Mouse (Mus musculus) midbrain, embryonic 10.5 days (tissue): ENCODE results near the gene Fgf15. TPM values are rescaled to one million over a fixed set of nuclear protein-coding genes. Genes with fewer than 3 reads are reported as not detected.
"Not testable (repeated sequence)": the region's sequence is repeated elsewhere in the genome, so short reads cannot be mapped to it uniquely, and the experiment has no call there.

Experiments
- DNase-seq: peaks from one replicate; pipeline ENCODE4 v3.0.0-alpha.2; 2017; ENCODE audit warnings: low spot score
- H3K27ac ChIP-seq: fragments of 300-500 bp; sonication (generic); replicated peaks from 2 replicates; pipeline ENCODE4 v1.5.1; 2016; ENCODE audit warnings: mild to moderate bottlenecking
- H3K27me3 ChIP-seq: fragments of 300-500 bp; sonication (generic); 2 replicates; pipeline ENCODE4 v1.6.1; 2016; ENCODE audit warnings: low read depth, mild to moderate bottlenecking; ENCODE audit not compliant: poor library complexity, severe bottlenecking
- H3K36me3 ChIP-seq: fragments of 300-500 bp; sonication (generic); 2 replicates; pipeline ENCODE4 v1.6.1; 2016; ENCODE audit warnings: mild to moderate bottlenecking, moderate library complexity
- H3K4me1 ChIP-seq: fragments of 300-500 bp; sonication (generic); 2 replicates; pipeline ENCODE4 v1.6.1; 2016
- H3K4me3 ChIP-seq: fragments of 300-500 bp; sonication (generic); 2 replicates; pipeline ENCODE4 v1.5.1; 2016; ENCODE audit warnings: mild to moderate bottlenecking, moderate library complexity
- H3K9me3 ChIP-seq: fragments of 300-500 bp; sonication (generic); replicated peaks from 2 replicates; pipeline ENCODE4 v1.6.1; 2016; ENCODE audit warnings: mild to moderate bottlenecking
- WGBS: fragments of 180-500 bp; shearing (Covaris S2); methylation state at CpG from one replicate; pipeline ENCODE4 v1.1.7; 2016; 5-methylcytosine and 5-hydroxymethylcytosine counted together
- polyA plus RNA-seq: library from polyadenylated mRNA; unstranded; fragments of >200 nt; fragmentation: Nextera tagmentation; extraction: Ambion mirVana; gene quantifications from 2 replicates; pipeline ENCODE4 v1.2.1, GENCODE M21; 2016

The Fgf15 gene
- polyA plus RNA-seq, 1 experiment from 2014 or later = 96.3 TPM

GRCm38 (mm10) chr7:144864160-144864670 lies 32.1 kb upstream of the Fgf15 start:
- no peaks in the 10 kb centered on the region for H3K9me3 ChIP-seq
- H3K36me3 ChIP-seq = no peaks in the 10 kb centered on the region
- H3K27me3 ChIP-seq = peaks cover 86% of the 10 kb centered on the region
- no peak overlapping the region for H3K4me3 ChIP-seq
- 52% methylated on average over 3 of the region's 3 CpGs for WGBS
- no peak for DNase-seq
- H3K27ac ChIP-seq = no peak overlapping the region
- H3K4me1 ChIP-seq = peaks cover 25% of the 10 kb centered on the region

- H3K36me3 ChIP-seq = no peaks in the 10 kb centered on the region
- no peak overlapping the region for H3K27ac ChIP-seq
- no peak overlapping the region for H3K4me3 ChIP-seq
- H3K9me3 ChIP-seq = no peaks in the 10 kb centered on the region
- peaks cover 11% of the 10 kb centered on the region for H3K4me1 ChIP-seq
- DNase-seq = no peak
- peaks cover 67% of the 10 kb centered on the region for H3K27me3 ChIP-seq
- WGBS = 74% methylated on average over 4 of the region's 4 CpGs
Observed at GRCm38 (mm10) chr7:144867161-144867560, 29.2 kb upstream of the Fgf15 start.

GRCm38 (mm10) chr7:144867602-144868001 lies 28.7 kb upstream of the Fgf15 start:
- DNase-seq = no peak
- Histone ChIP-seq H3K27ac (no peak overlapping the region), H3K4me1 (peaks cover 7% of the 10 kb centered on the region; the same call in 1 of the 2 replicates), H3K4me3 (no peak overlapping the region), H3K27me3 (peaks cover 62% of the 10 kb centered on the region), H3K9me3 (no peaks in the 10 kb centered on the region), H3K36me3 (no peaks in the 10 kb centered on the region)
- 79% methylated on average over 8 of the region's 8 CpGs for WGBS

- H3K4me1 ChIP-seq = peaks cover 14% of the 10 kb centered on the region
- peaks cover 49% of the 10 kb centered on the region for H3K27me3 ChIP-seq
- no peak for DNase-seq
- no peak overlapping the region for H3K4me3 ChIP-seq
- no peaks in the 10 kb centered on the region for H3K9me3 ChIP-seq
- 0 out of 2 replicates have a peak overlapping the region, but pooled peaks have one; percentile 10 for H3K27ac ChIP-seq
- no peaks in the 10 kb centered on the region for H3K36me3 ChIP-seq
- WGBS = 66% methylated on average over 4 of the region's 4 CpGs
Observed at GRCm38 (mm10) chr7:144872420-144872819, 23.9 kb upstream of the Fgf15 start.

GRCm38 (mm10) chr7:144873160-144873559 lies 23.2 kb upstream of the Fgf15 start:
- 70% methylated on average over 4 of the region's 4 CpGs for whole genome bisulfite sequencing
- Histone ChIP-seq H3K27me3 (peaks cover 46% of the 10 kb centered on the region), H3K27ac (no peak overlapping the region), H3K4me3 (no peak overlapping the region), H3K9me3 (no peaks in the 10 kb centered on the region), H3K4me1 (peaks cover 14% of the 10 kb centered on the region), H3K36me3 (no peaks in the 10 kb centered on the region)
- DNase-seq = no peak

- no peaks in the 10 kb centered on the region for H3K9me3 ChIP-seq
- DNase-seq = no peak
- 73% methylated on average over 4 of the region's 4 CpGs for WGBS
- no peaks in the 10 kb centered on the region for H3K36me3 ChIP-seq
- H3K4me3 ChIP-seq = no peak overlapping the region
- peaks cover 14% of the 10 kb centered on the region for H3K4me1 ChIP-seq
- H3K27ac ChIP-seq = no peak overlapping the region
- H3K27me3 ChIP-seq = peaks cover 46% of the 10 kb centered on the region
Observed at GRCm38 (mm10) chr7:144874226-144874625, 22.1 kb upstream of the Fgf15 start.

- Histone ChIP-seq H3K27ac (no peak overlapping the region), H3K4me3 (no peak overlapping the region), H3K36me3 (no peaks in the 10 kb centered on the region), H3K9me3 (no peaks in the 10 kb centered on the region), H3K4me1 (peaks cover 14% of the 10 kb centered on the region), H3K27me3 (peaks cover 40% of the 10 kb centered on the region)
- WGBS = 94% methylated on average over 1 of the region's 1 CpGs
- no peak for DNase-seq
Observed at GRCm38 (mm10) chr7:144878401-144878800, 17.9 kb upstream of the Fgf15 start.

- H3K27me3 ChIP-seq = peaks cover 9% of the 10 kb centered on the region
- no peak overlapping the region for H3K4me3 ChIP-seq
- 72% methylated on average over 2 of the region's 2 CpGs for WGBS
- no peaks in the 10 kb centered on the region for H3K36me3 ChIP-seq
- DNase-seq = no peak
- no peaks in the 10 kb centered on the region for H3K9me3 ChIP-seq
- no peak overlapping the region for H3K27ac ChIP-seq
- H3K4me1 ChIP-seq = no peaks in the 10 kb centered on the region
Observed at GRCm38 (mm10) chr7:144883106-144883505, 13.2 kb upstream of the Fgf15 start.

- Histone ChIP-seq H3K4me1 (peaks cover 18% of the 10 kb centered on the region), H3K4me3 (no peak overlapping the region), H3K36me3 (no peaks in the 10 kb centered on the region), H3K27me3 (peaks cover 25% of the 10 kb centered on the region), H3K9me3 (no peaks in the 10 kb centered on the region), H3K27ac (no peak overlapping the region; the same call in 1 of the 2 replicates)
- no peak for DNase-seq
- WGBS = 88% methylated on average over 2 of the region's 2 CpGs
Observed at GRCm38 (mm10) chr7:144887672-144888071, 8.7 kb upstream of the Fgf15 start.

- Histone ChIP-seq H3K9me3 (no peaks in the 10 kb centered on the region), H3K4me3 (peak overlapping the region; percentile 19; the same call in 1 of the 2 replicates), H3K27me3 (peaks cover 25% of the 10 kb centered on the region), H3K27ac (peak overlapping the region; percentile 67), H3K36me3 (no peaks in the 10 kb centered on the region), H3K4me1 (peaks cover 18% of the 10 kb centered on the region)
- 6% methylated on average over 18 of the region's 18 CpGs for WGBS
- DNase-seq = peak; percentile 42
Observed at GRCm38 (mm10) chr7:144888564-144889299, 7.6 kb upstream of the Fgf15 start.

GRCm38 (mm10) chr7:144890661-144891060 lies 5.7 kb upstream of the Fgf15 start:
- Histone ChIP-seq H3K4me1 (peaks cover 36% of the 10 kb centered on the region), H3K27me3 (peaks cover 37% of the 10 kb centered on the region)
- not testable (repeated sequence) for H3K9me3 ChIP-seq, H3K36me3 ChIP-seq, DNase-seq, H3K4me3 ChIP-seq, H3K27ac ChIP-seq
- WGBS = 100% methylated on average over 1 of the region's 1 CpGs

GRCm38 (mm10) chr7:144891863-144892262 lies 4.5 kb upstream of the Fgf15 start:
- Histone ChIP-seq H3K36me3 (no peaks in the 10 kb centered on the region), H3K4me3 (no peak overlapping the region), H3K27ac (no peak overlapping the region; the same call in 1 of the 2 replicates), H3K27me3 (peaks cover 49% of the 10 kb centered on the region), H3K9me3 (no peaks in the 10 kb centered on the region), H3K4me1 (peaks cover 48% of the 10 kb centered on the region)
- WGBS = 89% methylated on average over 2 of the region's 2 CpGs
- DNase-seq = no peak

- no peaks in the 10 kb centered on the region for H3K36me3 ChIP-seq
- no peak overlapping the region for H3K4me3 ChIP-seq
- WGBS = 52% methylated on average over 6 of the region's 6 CpGs
- peaks cover 54% of the 10 kb centered on the region for H3K27me3 ChIP-seq
- DNase-seq = no peak
- H3K9me3 ChIP-seq = no peaks in the 10 kb centered on the region
- no peak overlapping the region; the same call in 1 of the 2 replicates for H3K27ac ChIP-seq
- H3K4me1 ChIP-seq = peaks cover 52% of the 10 kb centered on the region
Observed at GRCm38 (mm10) chr7:144892322-144892721, 4.0 kb upstream of the Fgf15 start.
